Mouse (Mus musculus) C2C12 (cell line): ENCODE data around the gene Slc47a1. TPM values are rescaled to one million over a fixed set of nuclear protein-coding genes. Genes with fewer than 3 reads are reported as not detected.

Experiments used
- H3K27me3 ChIP-seq: one replicate; pipeline ENCODE4 v1.6.1; 2011; ENCODE audit not compliant: control insufficient read depth, insufficient read depth, insufficient read length
- H3K36me3 ChIP-seq: one replicate; pipeline ENCODE4 v1.6.1; 2011; ENCODE audit not compliant: control insufficient read depth, insufficient read depth
- H3K4me3 ChIP-seq: one replicate; pipeline ENCODE4 v1.5.1; 2011; ENCODE audit warnings: mild to moderate bottlenecking, control low read depth; ENCODE audit not compliant: poor library complexity, insufficient read depth, severe bottlenecking
- H3K79me2 ChIP-seq: one replicate; pipeline ENCODE4 v1.6.1; 2011; ENCODE audit not compliant: control insufficient read depth, insufficient read depth
- H3K79me3 ChIP-seq: one replicate; pipeline ENCODE4 v1.6.1; 2011; ENCODE audit warnings: low read depth, control low read depth
- H3ac ChIP-seq: one replicate; pipeline ENCODE3; 2011; ENCODE audit warnings: low read depth; ENCODE audit not compliant: control insufficient read depth, insufficient read length
- CEBPB ChIP-seq: IDR thresholded peaks from one replicate; pipeline ENCODE4 v1.6.1; 2011; ENCODE audit warnings: low read depth, mild to moderate bottlenecking, control low read depth, moderate library complexity
- CTCF ChIP-seq: IDR thresholded peaks from one replicate; pipeline ENCODE4 v1.5.1; 2011; ENCODE audit not compliant: control insufficient read depth, insufficient read depth, insufficient read length
- FOSL1 ChIP-seq: IDR thresholded peaks from one replicate; pipeline ENCODE4 v1.8.0; 2011; ENCODE audit warnings: mild to moderate bottlenecking, low read length; ENCODE audit not compliant: poor library complexity, insufficient read depth, severe bottlenecking
- MAX ChIP-seq: IDR thresholded peaks from one replicate; pipeline ENCODE4 v1.6.1; 2011; ENCODE audit warnings: mild to moderate bottlenecking, control low read depth
- MYOD1 ChIP-seq: IDR thresholded peaks from one replicate; pipeline ENCODE4 v1.6.1; 2011; ENCODE audit warnings: low read depth; ENCODE audit not compliant: control insufficient read depth, insufficient read length
- MYOG ChIP-seq: IDR thresholded peaks from one replicate; pipeline ENCODE4 v1.6.1; 2011; ENCODE audit not compliant: control insufficient read depth, insufficient read length; ENCODE audit errors: extremely low read depth
- USF1 ChIP-seq: IDR thresholded peaks from one replicate; pipeline ENCODE4 v1.6.1; 2011; ENCODE audit warnings: low read depth, mild to moderate bottlenecking, control low read depth, moderate library complexity
- polyA plus RNA-seq: library from polyadenylated mRNA; unstranded; fragments of >200 nt; fragmentation: generic; extraction: Trizol; gene quantifications from one replicate; pipeline ENCODE4 v1.2.1, GENCODE M21; 2012; ENCODE audit warnings: missing spikeins

Gene Slc47a1
- polyA plus RNA-seq, 1 experiment = 0.02 TPM

- H3K36me3 ChIP-seq = no peaks in the 10 kb centered on the region
- H3K4me3 ChIP-seq = no peak overlapping the region
- H3K79me2 ChIP-seq = no peaks in the 10 kb centered on the region
- no peaks in the 10 kb centered on the region for H3K27me3 ChIP-seq
- H3K79me3 ChIP-seq = no peaks in the 10 kb centered on the region
- H3ac ChIP-seq = no peak overlapping the region
- TF ChIP-seq MYOD1 (no peak), MYOG (no peak), MAX (no peak), USF1 (no peak), CEBPB (no peak), CTCF (no peak), FOSL1 (no peak)
Observed at GRCm38 (mm10) chr11:61413411-61413810, 35.3 kb upstream of the Slc47a1 start.

- Histone ChIP-seq H3ac (no peak overlapping the region), H3K27me3 (no peaks in the 10 kb centered on the region), H3K79me2 (no peaks in the 10 kb centered on the region), H3K4me3 (no peak overlapping the region), H3K79me3 (no peaks in the 10 kb centered on the region), H3K36me3 (no peaks in the 10 kb centered on the region)
- no peak for TF ChIP-seq CEBPB
- no peak for TF ChIP-seq MYOG
- TF ChIP-seq USF1 = no peak
- no peak for TF ChIP-seq CTCF
- no peak for TF ChIP-seq MYOD1
Observed at GRCm38 (mm10) chr11:61411809-61412208, 33.7 kb upstream of the Slc47a1 start.

GRCm38 (mm10) chr11:61411221-61411620 is 33.1 kb upstream of the Slc47a1 start:
- Histone ChIP-seq H3K4me3 (no peak overlapping the region), H3K36me3 (no peaks in the 10 kb centered on the region), H3K79me2 (no peaks in the 10 kb centered on the region), H3ac (no peak overlapping the region), H3K27me3 (no peaks in the 10 kb centered on the region), H3K79me3 (no peaks in the 10 kb centered on the region)
- TF ChIP-seq MAX (no peak), CEBPB (no peak), CTCF (no peak), USF1 (no peak), FOSL1 (no peak), MYOG (no peak), MYOD1 (no peak)

- Histone ChIP-seq H3ac (no peak overlapping the region), H3K79me2 (no peaks in the 10 kb centered on the region), H3K27me3 (no peaks in the 10 kb centered on the region), H3K4me3 (no peak overlapping the region), H3K36me3 (no peaks in the 10 kb centered on the region), H3K79me3 (no peaks in the 10 kb centered on the region)
- TF ChIP-seq USF1 (no peak), MAX (peak; percentile 43), MYOG (no peak), MYOD1 (peak; percentile 24), CTCF (peak; percentile 80)
Observed at GRCm38 (mm10) chr11:61410129-61410528, 32.0 kb upstream of the Slc47a1 start.

- no peaks in the 10 kb centered on the region for H3K79me3 ChIP-seq
- H3K4me3 ChIP-seq = peak overlapping the region; percentile 62
- H3K27me3 ChIP-seq = no peaks in the 10 kb centered on the region
- no peaks in the 10 kb centered on the region for H3K79me2 ChIP-seq
- no peaks in the 10 kb centered on the region for H3K36me3 ChIP-seq
- no peak overlapping the region for H3ac ChIP-seq
- TF ChIP-seq CTCF (no peak), FOSL1 (no peak), USF1 (no peak), MYOG (no peak), CEBPB (no peak), MAX (no peak), MYOD1 (no peak)
Observed at GRCm38 (mm10) chr11:61409051-61409450, 30.9 kb upstream of the Slc47a1 start.

GRCm38 (mm10) chr11:61408184-61409027 is 30.3 kb upstream of the Slc47a1 start:
- Histone ChIP-seq H3K27me3 (no peaks in the 10 kb centered on the region), H3K79me3 (no peaks in the 10 kb centered on the region), H3K36me3 (no peaks in the 10 kb centered on the region), H3K79me2 (no peaks in the 10 kb centered on the region), H3K4me3 (peak overlapping the region; percentile 62), H3ac (peak overlapping the region; percentile 84)
- TF ChIP-seq MYOD1 (no peak), CTCF (no peak), USF1 (no peak), MYOG (no peak), CEBPB (no peak), FOSL1 (no peak), MAX (no peak)
